Mouse (Mus musculus) embryonic facial prominence, embryonic 15.5 days (tissue): ENCODE results near the gene Prss54. TPM values are rescaled to one million over a fixed set of nuclear protein-coding genes. Genes with fewer than 3 reads are reported as not detected.

Experiments used
- ATAC-seq: fragments of 200-750 bp; cut with Nextera tagmentation; 2 replicates; pipeline ENCODE4 v1.8.0; 2017; ENCODE audit warnings: low read depth, moderate TSS enrichment; ENCODE audit not compliant: insufficient number of reproducible peaks, low FRiP score, low TSS enrichment
- H3K27ac ChIP-seq: fragments of 300-500 bp; sonication (generic); replicated peaks from 2 replicates; pipeline ENCODE4 v1.5.1; 2015; ENCODE audit warnings: mild to moderate bottlenecking, inconsistent platforms
- H3K27me3 ChIP-seq: fragments of 300-500 bp; sonication (generic); 2 replicates; pipeline ENCODE4 v1.6.1; 2015; ENCODE audit warnings: inconsistent platforms
- H3K36me3 ChIP-seq: fragments of 300-500 bp; sonication (generic); 2 replicates; pipeline ENCODE4 v1.6.1; 2015; ENCODE audit warnings: mild to moderate bottlenecking, inconsistent platforms
- H3K4me1 ChIP-seq: fragments of 300-500 bp; sonication (generic); 2 replicates; pipeline ENCODE4 v1.6.1; 2015; ENCODE audit warnings: inconsistent platforms
- H3K4me2 ChIP-seq: fragments of 300-500 bp; sonication (generic); replicated peaks from 2 replicates; pipeline ENCODE4 v1.6.1; 2015; ENCODE audit warnings: mild to moderate bottlenecking, inconsistent platforms
- H3K4me3 ChIP-seq: fragments of 300-500 bp; sonication (generic); replicated peaks from 2 replicates; pipeline ENCODE4 v1.5.1; 2015; ENCODE audit warnings: mild to moderate bottlenecking, inconsistent platforms
- H3K9ac ChIP-seq: fragments of 300-500 bp; sonication (generic); 2 replicates; pipeline ENCODE4 v1.6.1; 2015; ENCODE audit warnings: inconsistent platforms
- H3K9me3 ChIP-seq: fragments of 300-500 bp; sonication (generic); replicated peaks from 2 replicates; pipeline ENCODE4 v1.6.1; 2016; ENCODE audit warnings: inconsistent platforms
- WGBS: fragments of 180-500 bp; shearing (Covaris S2); methylation state at CpG from one replicate; pipeline ENCODE4 v1.1.7; 2015; 5-methylcytosine and 5-hydroxymethylcytosine counted together
- polyA plus RNA-seq: library from polyadenylated mRNA; unstranded; fragments of >200 nt; fragmentation: Nextera tagmentation; extraction: Ambion mirVana; gene quantifications from 2 replicates; pipeline ENCODE4 v1.2.1, GENCODE M21; 2015

Prss54 gene
- polyA plus RNA-seq, 1 experiment from 2014 or later, result not detected

DNA sequence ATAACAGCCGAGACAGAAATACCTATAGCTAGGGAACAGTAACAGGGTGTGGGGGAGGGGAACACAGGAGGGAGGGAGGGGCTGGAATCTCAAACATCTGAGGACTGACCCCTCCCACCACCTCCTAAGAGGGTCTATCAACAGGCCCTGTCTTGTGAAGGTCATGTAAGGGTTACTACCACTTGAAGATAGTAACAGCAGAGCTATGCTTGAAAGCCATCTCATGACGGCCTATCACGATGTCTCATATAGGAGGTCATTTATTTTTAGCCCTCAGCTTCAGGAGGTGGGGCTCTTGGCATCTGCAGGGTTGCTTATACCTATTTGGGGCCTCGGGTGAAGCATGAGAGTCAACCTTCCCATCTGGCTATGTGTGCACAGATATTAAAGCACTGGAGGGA, 20.7 kb upstream of the Prss54 start:
- WGBS, result 47% methylated on average over 4 of the region's 4 CpGs
- H3K4me2 ChIP-seq, result no peak overlapping the region
- 0 out of 2 replicates have a peak, but pooled peaks have one; percentile 51 for ATAC-seq
- H3K9ac ChIP-seq, result no peak overlapping the region
- H3K4me3 ChIP-seq, result no peak overlapping the region
- H3K4me1 ChIP-seq, result no peaks in the 10 kb centered on the region
- no peaks in the 10 kb centered on the region for H3K9me3 ChIP-seq
- H3K27ac ChIP-seq, result no peak overlapping the region
- no peaks in the 10 kb centered on the region for H3K36me3 ChIP-seq
- H3K27me3 ChIP-seq, result no peaks in the 10 kb centered on the region

DNA sequence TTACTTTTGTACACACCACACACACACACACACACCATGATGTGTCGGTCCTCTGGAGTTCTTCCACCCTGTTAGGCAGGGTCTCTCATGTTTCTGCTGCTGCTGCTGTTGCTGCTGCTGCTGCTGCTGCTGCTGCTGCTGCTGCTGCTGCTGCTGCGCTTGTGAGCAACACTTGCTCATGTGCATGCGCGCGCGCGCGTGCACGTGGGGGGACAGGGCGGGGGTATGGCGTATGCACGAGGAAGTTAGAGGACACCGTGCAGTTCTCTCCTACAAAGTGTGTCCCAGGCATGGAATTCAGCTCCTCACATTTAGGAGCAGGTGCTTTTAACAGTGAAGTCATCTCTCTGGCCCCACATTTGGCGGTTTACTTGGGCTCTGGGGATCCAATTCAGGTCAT, 19.0 kb upstream of the Prss54 start:
- no peak overlapping the region for H3K9ac ChIP-seq
- WGBS, result 82% methylated on average over 14 of the region's 14 CpGs
- no peak overlapping the region for H3K4me2 ChIP-seq
- H3K4me1 ChIP-seq, result no peaks in the 10 kb centered on the region
- ATAC-seq, result no peak
- no peak overlapping the region for H3K27ac ChIP-seq
- no peaks in the 10 kb centered on the region for H3K36me3 ChIP-seq
- no peaks in the 10 kb centered on the region for H3K27me3 ChIP-seq
- no peak overlapping the region for H3K4me3 ChIP-seq
- no peaks in the 10 kb centered on the region for H3K9me3 ChIP-seq

DNA sequence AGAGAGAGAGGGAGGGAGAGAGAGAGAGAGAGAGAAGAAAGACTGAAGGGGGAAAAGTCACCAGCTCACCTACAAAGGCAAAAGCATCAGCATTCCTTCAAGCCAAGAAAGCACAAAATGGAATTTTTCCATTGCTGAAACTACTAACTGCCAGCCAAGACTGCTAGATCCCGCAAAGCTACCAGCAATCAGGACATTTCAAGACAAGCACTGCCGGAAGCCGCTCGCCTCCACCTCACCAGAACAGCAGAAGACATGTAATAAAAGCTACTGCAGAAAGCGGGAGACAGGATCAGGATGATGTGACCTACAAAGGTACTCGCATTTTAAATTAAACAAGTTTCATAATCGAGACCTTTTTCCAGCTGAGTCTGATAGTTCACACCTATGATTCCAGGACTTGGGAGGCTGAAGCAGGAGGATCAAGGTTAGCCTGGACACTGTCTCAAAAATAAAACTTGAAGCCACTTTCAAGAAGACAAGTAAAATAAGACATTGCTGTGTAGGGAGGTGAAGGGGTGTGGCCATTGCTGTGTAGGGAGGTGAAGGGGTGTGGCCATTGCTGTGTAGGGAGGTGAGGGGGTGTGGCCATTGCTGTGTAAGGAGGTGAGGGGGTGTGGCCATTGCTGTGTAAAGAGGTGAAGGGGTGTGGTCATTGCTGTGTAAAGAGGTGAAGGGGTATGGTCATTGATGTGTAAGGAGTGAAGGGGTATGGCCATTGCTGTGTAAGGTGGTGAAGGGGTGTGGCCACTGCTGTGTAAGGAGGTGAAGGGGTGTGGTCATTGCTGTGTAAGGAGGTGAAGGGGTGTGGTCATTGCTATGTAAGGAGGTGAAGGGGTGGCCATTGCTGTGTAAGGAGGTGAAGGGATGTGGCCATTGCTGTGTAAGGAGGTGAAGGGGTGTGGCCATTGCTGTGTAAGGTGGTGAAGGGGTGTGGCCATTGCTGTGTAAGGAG, 17.6 kb upstream of the Prss54 start:
- 86% methylated on average over 7 of the region's 7 CpGs for WGBS

DNA sequence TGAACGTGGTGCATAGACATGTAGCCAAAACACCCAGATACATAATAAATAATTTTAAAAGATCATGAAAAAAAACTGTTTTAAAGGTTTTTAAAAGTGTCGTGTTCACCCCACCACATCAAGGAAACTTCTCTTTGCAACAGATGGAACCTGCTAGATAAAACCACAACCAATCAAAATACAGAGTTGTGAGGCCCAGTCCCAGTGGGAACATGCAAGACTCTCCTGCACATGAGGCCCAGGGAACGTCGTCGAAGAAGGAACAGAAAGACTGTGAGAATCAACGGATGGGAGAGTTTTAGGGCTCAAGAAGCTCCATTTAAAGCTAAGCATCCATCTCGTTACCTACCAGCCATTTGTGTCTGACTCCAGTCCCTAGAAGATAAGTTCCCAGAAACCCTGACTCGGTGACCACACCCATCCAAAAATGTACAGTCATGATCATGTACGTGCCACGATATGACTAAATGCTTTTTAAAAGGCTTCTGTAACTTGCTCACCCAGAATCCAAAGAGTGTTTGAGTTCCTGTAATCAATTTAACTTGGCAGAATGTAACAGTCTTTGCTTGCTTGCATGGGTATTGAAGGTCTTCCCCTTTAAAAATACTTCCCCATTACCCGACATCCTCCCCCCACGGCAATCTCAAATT, 16.1 kb upstream of the Prss54 start:
- ATAC-seq, result no peak
- no peak overlapping the region for H3K4me2 ChIP-seq
- no peaks in the 10 kb centered on the region for H3K27me3 ChIP-seq
- no peak overlapping the region for H3K9ac ChIP-seq
- WGBS, result 74% methylated on average over 12 of the region's 12 CpGs
- no peak overlapping the region for H3K27ac ChIP-seq
- H3K4me1 ChIP-seq, result no peaks in the 10 kb centered on the region
- no peak overlapping the region for H3K4me3 ChIP-seq
- no peaks in the 10 kb centered on the region for H3K9me3 ChIP-seq
- H3K36me3 ChIP-seq, result no peaks in the 10 kb centered on the region

More for the DNA sequence above, 17.6 kb upstream of the Prss54 start:
- H3K27ac ChIP-seq, result no peak overlapping the region
- H3K4me2 ChIP-seq, result no peak overlapping the region
- H3K4me1 ChIP-seq, result no peaks in the 10 kb centered on the region
- H3K27me3 ChIP-seq, result no peaks in the 10 kb centered on the region
- no peak overlapping the region for H3K9ac ChIP-seq
- no peaks in the 10 kb centered on the region for H3K36me3 ChIP-seq
- H3K4me3 ChIP-seq, result no peak overlapping the region
- H3K9me3 ChIP-seq, result no peaks in the 10 kb centered on the region
- ATAC-seq, result no peak

DNA sequence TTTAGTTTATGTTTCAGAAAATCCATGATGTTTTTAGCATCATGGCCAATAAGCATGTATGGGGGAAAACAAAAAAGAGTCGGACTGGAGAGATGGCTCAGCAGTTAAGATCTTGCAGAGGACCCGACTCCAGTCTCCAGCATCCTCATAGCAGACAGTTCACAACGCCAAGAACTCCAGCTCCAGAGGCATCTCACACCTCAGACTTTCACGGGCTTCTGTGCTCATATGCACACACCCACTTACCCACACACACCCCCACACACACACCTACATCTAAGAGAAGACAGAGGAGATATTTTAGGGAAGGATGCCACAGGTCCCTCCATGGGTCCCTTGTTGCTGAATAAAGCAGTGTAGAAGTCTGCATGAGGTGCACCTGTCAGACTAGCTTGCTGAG, 14.4 kb upstream of the Prss54 start:
- H3K4me3 ChIP-seq, result no peak overlapping the region
- no peak overlapping the region for H3K9ac ChIP-seq
- no peaks in the 10 kb centered on the region for H3K4me1 ChIP-seq
- no peaks in the 10 kb centered on the region for H3K36me3 ChIP-seq
- WGBS, result 79% methylated on average over 4 of the region's 4 CpGs
- H3K9me3 ChIP-seq, result no peaks in the 10 kb centered on the region
- no peak overlapping the region for H3K4me2 ChIP-seq
- no peak for ATAC-seq
- H3K27ac ChIP-seq, result no peak overlapping the region
- H3K27me3 ChIP-seq, result no peaks in the 10 kb centered on the region

DNA sequence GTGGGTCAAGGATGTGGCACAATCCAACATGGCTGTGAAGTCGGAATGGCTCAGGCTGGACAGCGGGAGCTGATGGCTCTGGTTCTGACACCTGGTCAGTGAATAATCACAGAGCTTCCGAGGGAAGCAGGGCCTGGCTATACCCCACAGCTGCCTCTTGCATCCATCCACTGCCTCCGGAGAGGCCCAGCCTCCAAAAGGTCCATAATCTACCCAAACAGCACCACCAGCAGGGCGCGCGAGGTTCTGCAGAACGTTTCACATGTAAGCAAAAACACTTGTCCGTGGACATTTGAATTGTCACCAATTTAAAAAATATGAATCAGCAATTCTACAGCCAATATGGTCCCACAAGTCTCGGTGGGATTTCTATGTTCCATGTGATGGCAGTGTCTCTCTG, 13.1 kb upstream of the Prss54 start:
- H3K9me3 ChIP-seq, result no peaks in the 10 kb centered on the region
- H3K4me3 ChIP-seq, result no peak overlapping the region
- no peak overlapping the region for H3K27ac ChIP-seq
- H3K9ac ChIP-seq, result no peak overlapping the region
- H3K36me3 ChIP-seq, result no peaks in the 10 kb centered on the region
- H3K27me3 ChIP-seq, result no peaks in the 10 kb centered on the region
- 64% methylated on average over 10 of the region's 10 CpGs for WGBS
- H3K4me1 ChIP-seq, result no peaks in the 10 kb centered on the region
- H3K4me2 ChIP-seq, result no peak overlapping the region
- ATAC-seq, result no peak

DNA sequence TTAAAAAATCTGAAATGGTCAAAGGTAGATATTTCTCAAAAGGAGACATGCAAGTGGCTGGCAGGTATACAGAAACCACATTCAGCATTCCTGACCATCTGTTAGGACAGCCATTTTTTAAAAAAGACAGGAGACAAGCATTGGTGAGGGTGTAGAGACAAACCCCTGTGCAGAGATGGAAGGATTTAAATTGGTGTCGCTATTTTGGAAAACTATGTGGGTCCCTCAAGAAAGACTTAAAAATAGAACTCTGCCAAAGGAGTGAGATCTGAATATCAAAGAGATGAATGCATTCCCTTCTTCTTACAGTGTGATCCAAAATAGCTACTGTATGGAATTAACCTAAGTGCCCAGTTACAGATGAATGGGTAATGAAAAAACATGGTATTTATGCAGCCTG, 11.2 kb upstream of the Prss54 start:
- H3K4me2 ChIP-seq, result no peak overlapping the region
- no peak for ATAC-seq
- H3K9me3 ChIP-seq, result no peaks in the 10 kb centered on the region
- H3K4me3 ChIP-seq, result no peak overlapping the region
- H3K27me3 ChIP-seq, result no peaks in the 10 kb centered on the region
- H3K36me3 ChIP-seq, result no peaks in the 10 kb centered on the region
- no peak overlapping the region for H3K27ac ChIP-seq
- H3K9ac ChIP-seq, result no peak overlapping the region
- no peaks in the 10 kb centered on the region for H3K4me1 ChIP-seq
- 83% methylated on average over 1 of the region's 1 CpGs for WGBS

DNA sequence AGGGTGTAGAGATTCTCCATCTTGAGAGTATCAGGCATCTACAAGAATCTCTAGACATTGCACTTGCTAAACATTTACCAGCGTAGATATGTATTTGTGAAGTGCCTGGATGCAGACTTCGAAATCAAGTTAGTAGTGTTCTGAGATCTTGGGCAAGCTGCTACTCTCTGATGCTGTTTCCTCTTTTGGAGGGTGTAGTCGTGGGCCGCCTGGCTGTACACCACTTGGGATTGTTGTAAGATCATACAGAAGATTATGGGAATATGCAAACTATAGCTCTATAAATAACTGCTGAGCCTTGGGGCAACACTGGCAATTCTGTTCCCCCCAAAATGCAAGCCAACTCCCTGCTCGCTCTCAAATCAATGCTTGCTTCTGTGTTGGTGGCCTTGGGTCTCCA, 3.0 kb downstream of the Prss54 start:
- Histone ChIP-seq H3K4me3 (no peak overlapping the region), H3K4me2 (no peak overlapping the region), H3K9ac (no peak overlapping the region), H3K27me3 (no peaks in the 10 kb centered on the region), H3K27ac (no peak overlapping the region), H3K4me1 (no peaks in the 10 kb centered on the region), H3K36me3 (no peaks in the 10 kb centered on the region), H3K9me3 (no peaks in the 10 kb centered on the region)
- ATAC-seq, result no peak
- 79% methylated on average over 5 of the region's 5 CpGs for WGBS

DNA sequence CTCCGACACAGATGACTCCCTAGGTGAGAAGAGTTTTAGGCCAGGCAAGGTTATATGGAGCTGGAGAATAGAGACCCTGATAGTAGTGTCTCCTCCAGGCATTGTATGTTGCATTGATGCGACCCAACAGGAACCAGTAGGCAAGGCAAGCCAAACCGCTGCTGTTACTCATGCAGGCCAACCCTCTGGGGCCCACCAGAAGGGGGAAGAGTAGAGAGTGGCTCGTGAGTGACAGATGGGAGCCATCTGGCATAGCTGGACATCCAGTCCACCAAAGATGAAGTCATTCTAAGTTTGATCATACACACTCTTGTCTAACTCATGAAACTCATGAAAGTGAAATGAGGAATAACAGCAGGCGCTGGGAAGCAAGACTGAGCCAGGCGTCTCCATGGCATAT, 9.3 kb downstream of the Prss54 start:
- no peaks in the 10 kb centered on the region for H3K9me3 ChIP-seq
- no peak overlapping the region for H3K4me3 ChIP-seq
- H3K4me2 ChIP-seq, result no peak overlapping the region
- no peak overlapping the region for H3K27ac ChIP-seq
- H3K36me3 ChIP-seq, result no peaks in the 10 kb centered on the region
- no peak overlapping the region for H3K9ac ChIP-seq
- no peak for ATAC-seq
- no peaks in the 10 kb centered on the region for H3K4me1 ChIP-seq
- 74% methylated on average over 6 of the region's 6 CpGs for WGBS
- no peaks in the 10 kb centered on the region for H3K27me3 ChIP-seq

DNA sequence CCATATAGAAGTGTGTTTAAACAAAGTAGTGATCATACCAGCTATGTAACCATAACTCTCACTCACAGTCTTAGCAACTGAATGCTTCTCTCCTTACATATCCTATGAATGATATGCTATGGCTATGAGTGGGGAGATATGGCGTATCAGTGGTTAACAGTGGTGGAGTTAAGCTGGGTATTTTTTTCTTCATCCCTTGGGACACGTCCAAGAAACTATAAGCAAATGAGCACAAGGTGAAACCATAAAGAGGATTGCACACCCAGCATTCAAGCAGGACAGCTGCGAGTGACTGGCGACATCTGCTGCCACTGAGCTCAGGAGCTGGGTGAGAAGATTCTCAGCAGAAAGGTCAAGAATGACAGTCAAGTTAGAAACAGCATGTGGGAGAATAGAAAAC, 9.9 kb downstream of the Prss54 start:
- 55% methylated on average over 4 of the region's 4 CpGs for WGBS

DNA sequence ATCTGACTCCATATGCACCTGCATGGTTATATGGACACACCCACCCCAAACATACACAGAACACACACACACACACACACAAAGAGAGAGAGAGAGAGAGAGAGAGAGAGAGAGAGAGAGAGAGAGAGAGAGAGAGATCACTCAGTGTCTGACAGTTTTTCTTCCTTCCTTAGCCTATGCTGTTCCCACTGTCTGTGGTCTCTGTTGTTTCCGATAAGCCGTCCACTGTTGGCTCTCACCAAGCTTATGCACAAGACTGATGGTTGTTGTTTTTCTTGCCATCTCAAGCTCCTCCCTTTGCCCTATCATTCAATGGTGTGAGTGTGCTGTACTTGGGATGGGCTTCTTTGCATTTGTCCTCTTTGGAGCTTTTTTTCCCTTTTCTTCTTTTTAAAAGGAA, 20.2 kb downstream of the Prss54 start:
- WGBS, result 89% methylated on average over 2 of the region's 2 CpGs
- Histone ChIP-seq H3K4me3 (no peak overlapping the region), H3K9me3 (no peaks in the 10 kb centered on the region), H3K4me1 (no peaks in the 10 kb centered on the region), H3K9ac (no peak overlapping the region), H3K4me2 (no peak overlapping the region), H3K27me3 (no peaks in the 10 kb centered on the region), H3K36me3 (no peaks in the 10 kb centered on the region), H3K27ac (no peak overlapping the region)
- ATAC-seq, result no peak

More for the DNA sequence above, 9.9 kb downstream of the Prss54 start:
- no peak overlapping the region for H3K4me3 ChIP-seq
- no peak overlapping the region for H3K9ac ChIP-seq
- no peaks in the 10 kb centered on the region for H3K27me3 ChIP-seq
- no peaks in the 10 kb centered on the region for H3K4me1 ChIP-seq
- no peak overlapping the region for H3K4me2 ChIP-seq
- no peak overlapping the region for H3K27ac ChIP-seq
- ATAC-seq, result no peak
- H3K9me3 ChIP-seq, result no peaks in the 10 kb centered on the region
- no peaks in the 10 kb centered on the region for H3K36me3 ChIP-seq
